Mouse (Mus musculus): ENCODE results near the gene Zfp54. TPM values are rescaled to one million over a fixed set of nuclear protein-coding genes. Genes with fewer than 3 reads are reported as not detected.
A peak's percentile ranks its signal among the peaks of the same experiment; 100 is the strongest.
"Not testable (repeated sequence)": the region's sequence is repeated elsewhere in the genome, so short reads cannot be mapped to it uniquely, and the experiment has no call there.

Gene Zfp54
- 4.6 and 4.9 TPM in 2 replicates for polyA plus RNA-seq (2015; fragmentation: Nextera tagmentation; extraction: Ambion mirVana)

DNA sequence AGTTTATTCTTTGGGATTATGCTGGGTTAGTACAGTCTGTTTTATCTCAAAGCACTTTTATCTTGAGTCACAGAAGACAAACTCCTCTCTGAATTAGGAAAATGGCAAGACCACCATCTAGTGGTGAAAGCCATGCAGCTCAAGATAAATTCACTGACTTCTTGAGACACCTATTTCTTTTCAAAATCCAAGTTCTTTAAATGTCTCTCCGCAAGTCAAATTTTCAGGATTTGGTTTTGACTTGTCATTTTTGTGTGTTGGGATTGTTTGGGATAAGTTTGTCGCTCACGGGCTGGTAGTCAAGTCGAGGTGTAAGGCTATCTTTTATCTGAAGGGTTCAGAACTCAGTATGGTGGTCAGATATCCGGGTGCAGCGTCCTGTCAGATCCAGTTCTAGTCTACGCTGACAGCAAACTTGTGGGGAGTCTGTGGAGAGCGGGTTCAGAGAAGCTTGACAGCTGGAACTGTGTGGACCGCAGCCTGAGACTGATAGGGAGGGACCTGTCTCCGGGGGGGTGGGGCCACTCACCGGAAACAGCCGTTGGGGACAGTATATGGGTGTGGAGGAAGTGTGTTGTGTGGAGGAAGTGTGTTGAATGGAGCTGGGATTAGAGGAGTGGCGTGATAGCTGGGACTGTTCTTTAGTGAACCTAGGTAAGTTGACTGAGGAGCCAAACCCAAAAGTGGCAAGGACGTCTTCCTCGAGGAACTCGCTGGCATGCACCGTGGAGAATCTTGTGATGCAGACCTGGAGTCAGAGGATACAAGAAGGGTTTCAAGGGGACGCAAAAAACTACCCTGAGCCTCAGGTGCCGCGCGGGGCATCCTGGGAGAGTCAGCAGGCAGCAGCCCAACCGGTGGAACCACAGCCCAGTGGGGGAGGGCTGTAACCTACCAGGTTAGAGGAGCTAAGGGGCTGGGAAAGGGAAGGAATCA lies at the start of gene Zfp54:
TSS of gene Zfp54 (plus strand) at position 564 of the 936 bp plus-strand sequence.
- peak; percentile 100 for ATAC-seq
- H3K9ac ChIP-seq (ENCODE audit: low read depth, low read length): peak within 1 kb of the TSS; percentile 48
- H3K27ac ChIP-seq (ENCODE audit: low read depth, low read length): peak within 1 kb of the TSS; percentile 88
- TF ChIP-seq CTCF (IDR thresholded peaks at IDR 0.05; ENCODE audit: low read depth): peak; percentile 89
- no peaks in the 10 kb centered on the region for H3K27me3 ChIP-seq (replicated peaks; ENCODE audit: control insufficient read depth, insufficient read depth, low read length)
- WGBS: under 1% methylated on average over 22 of the region's 22 CpGs
- H3K36me3 ChIP-seq (ENCODE audit: control insufficient read depth, insufficient read depth): no peaks in the 10 kb centered on the region
- peak within 1 kb of the TSS; percentile 85 for H3K4me2 ChIP-seq (replicated peaks; ENCODE audit: low read depth)
- peak within 1 kb of the TSS; percentile 55 for H3K4me3 ChIP-seq (ENCODE audit: low read depth, low read length)
- no peaks in the 10 kb centered on the region for H3K9me3 ChIP-seq (ENCODE audit: control insufficient read depth)
- peaks cover 6% of the 10 kb centered on the region; the same call in 1 of the 2 replicates for H3K4me1 ChIP-seq (replicated peaks; ENCODE audit: control insufficient read depth, insufficient read depth, low read length)

- Histone ChIP-seq H3K9ac (ENCODE audit: low read depth, low read length) (no peak overlapping the region), H3K27me3 (replicated peaks; ENCODE audit: control insufficient read depth, insufficient read depth, low read length) (no peaks in the 10 kb centered on the region), H3K4me2 (replicated peaks; ENCODE audit: low read depth) (no peak overlapping the region), H3K9me3 (ENCODE audit: control insufficient read depth) (no peaks in the 10 kb centered on the region), H3K36me3 (ENCODE audit: control insufficient read depth, insufficient read depth) (no peaks in the 10 kb centered on the region), H3K27ac (ENCODE audit: low read depth, low read length) (no peak overlapping the region), H3K4me1 (replicated peaks; ENCODE audit: control insufficient read depth, insufficient read depth, low read length) (no peaks in the 10 kb centered on the region), H3K4me3 (ENCODE audit: low read depth, low read length) (no peak overlapping the region)
- TF ChIP-seq CTCF (IDR thresholded peaks at IDR 0.05; ENCODE audit: low read depth): no peak
- ATAC-seq: no peak
- WGBS: 77% methylated on average over 1 of the region's 1 CpGs
Observed at GRCm38 (mm10) chr17:21375311-21375710, 47.7 kb upstream of the Zfp54 start.

DNA sequence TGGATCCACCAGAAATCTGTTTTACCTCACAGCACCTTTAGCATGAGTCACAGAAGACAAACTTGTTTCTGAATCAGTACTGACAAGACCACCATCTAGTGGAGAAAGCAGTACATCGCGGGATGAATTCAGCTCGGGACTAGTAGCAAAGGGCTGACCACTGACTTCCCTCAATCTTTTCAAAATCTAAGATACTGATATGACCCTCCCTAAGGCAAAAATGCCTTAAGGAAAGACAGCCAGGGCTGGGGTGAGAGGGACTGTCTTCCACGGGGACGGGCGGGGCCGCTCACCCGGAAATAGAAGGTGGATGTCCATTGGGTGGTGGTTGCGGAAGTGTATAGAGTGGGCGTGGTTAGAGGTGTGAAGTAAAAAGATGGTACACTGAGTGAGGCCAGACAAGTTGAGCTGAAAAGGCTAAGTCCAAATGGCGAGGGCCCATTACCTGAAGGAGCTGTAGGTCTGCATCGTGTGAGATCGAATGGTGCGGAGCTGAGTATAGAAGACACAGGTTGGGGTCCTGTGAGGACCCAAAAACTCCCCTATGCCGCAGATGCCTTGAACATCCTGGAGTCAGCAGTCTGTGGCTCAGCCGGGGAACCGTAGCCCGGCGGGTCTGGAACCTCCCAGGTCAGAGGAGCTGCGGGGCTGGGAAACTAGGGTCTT lies 39.5 kb upstream of the Zfp54 start, which contains the start of gene Zfp677:
TSS of gene Zfp677 (plus strand) at position 358 of the 666 bp plus-strand sequence.
- peak; percentile 100 for ATAC-seq
- peak; percentile 75 for TF ChIP-seq CTCF (IDR thresholded peaks at IDR 0.05; ENCODE audit: low read depth)
- WGBS: 7% methylated on average over 20 of the region's 20 CpGs

DNA sequence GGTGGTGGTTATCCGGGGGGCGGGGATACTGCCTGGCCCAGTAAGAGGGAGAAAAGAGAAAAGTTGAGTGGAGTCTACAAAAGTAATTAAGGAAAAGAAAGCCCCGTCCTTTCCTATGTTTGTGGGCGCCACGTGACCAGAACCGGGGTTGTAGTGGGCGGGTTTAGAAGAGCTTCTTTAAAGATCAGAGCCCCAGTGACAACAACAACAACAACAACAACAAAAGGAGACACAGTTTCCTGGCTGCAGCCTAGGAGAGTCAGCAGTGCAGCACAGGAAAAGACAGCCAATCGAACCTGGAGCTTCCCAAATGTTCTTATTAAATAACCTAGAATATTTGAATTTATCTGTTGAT lies 39.0 kb upstream of the Zfp54 start:
- Histone ChIP-seq H3K4me3 (ENCODE audit: low read depth, low read length) (peak overlapping the region; percentile 52), H3K27ac (ENCODE audit: low read depth, low read length) (no peak overlapping the region), H3K4me2 (replicated peaks; ENCODE audit: low read depth) (peak overlapping the region; percentile 83), H3K36me3 (ENCODE audit: control insufficient read depth, insufficient read depth) (no peaks in the 10 kb centered on the region), H3K9me3 (ENCODE audit: control insufficient read depth) (no peaks in the 10 kb centered on the region), H3K27me3 (replicated peaks; ENCODE audit: control insufficient read depth, insufficient read depth, low read length) (no peaks in the 10 kb centered on the region), H3K4me1 (replicated peaks; ENCODE audit: control insufficient read depth, insufficient read depth, low read length) (no peaks in the 10 kb centered on the region), H3K9ac (ENCODE audit: low read depth, low read length) (peak overlapping the region; percentile 44)
- TF ChIP-seq CTCF (IDR thresholded peaks at IDR 0.05; ENCODE audit: low read depth): no peak
- no peak for ATAC-seq
- 11% methylated on average over 8 of the region's 8 CpGs for WGBS

More for the DNA sequence above, 39.5 kb upstream of the Zfp54 start, which contains the start of gene Zfp677:
- Histone ChIP-seq H3K9me3 (ENCODE audit: control insufficient read depth) (no peaks in the 10 kb centered on the region), H3K4me2 (replicated peaks; ENCODE audit: low read depth) (peak within 1 kb of the TSS; percentile 83), H3K4me3 (ENCODE audit: low read depth, low read length) (peak within 1 kb of the TSS; percentile 52), H3K27me3 (replicated peaks; ENCODE audit: control insufficient read depth, insufficient read depth, low read length) (no peaks in the 10 kb centered on the region), H3K36me3 (ENCODE audit: control insufficient read depth, insufficient read depth) (no peaks in the 10 kb centered on the region), H3K27ac (ENCODE audit: low read depth, low read length) (no peak within 1 kb of the TSS), H3K4me1 (replicated peaks; ENCODE audit: control insufficient read depth, insufficient read depth, low read length) (no peaks in the 10 kb centered on the region), H3K9ac (ENCODE audit: low read depth, low read length) (peak within 1 kb of the TSS; percentile 44)

DNA sequence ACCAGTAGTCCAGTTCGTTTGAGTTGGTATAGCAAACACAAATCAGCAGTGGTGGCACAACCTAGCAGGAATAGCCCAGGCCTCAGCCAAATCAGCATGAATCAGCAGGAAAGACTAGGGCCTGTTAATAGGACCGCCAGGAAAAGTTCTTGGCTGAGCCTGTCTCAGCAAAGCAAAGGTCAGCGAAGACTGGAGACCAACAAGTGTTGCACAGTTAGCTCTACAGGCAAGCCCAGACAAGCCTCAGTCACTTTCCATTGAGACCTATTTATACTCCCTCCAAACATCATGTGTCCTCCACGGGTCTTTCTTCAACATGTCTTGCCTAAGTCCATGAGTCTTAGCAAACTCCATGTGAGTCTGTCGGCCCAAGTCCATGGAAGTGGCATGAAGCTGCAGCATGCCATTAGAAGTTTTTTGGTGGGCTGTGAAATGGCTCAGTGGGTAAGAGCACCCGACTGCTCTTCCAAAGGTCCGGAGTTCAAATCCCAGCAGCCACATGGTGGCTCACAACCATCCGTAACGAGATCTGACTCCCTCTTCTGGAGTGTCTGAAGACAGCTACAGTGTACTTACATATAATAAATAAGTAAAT lies 15.9 kb downstream of the Zfp54 start:
- WGBS: 77% methylated on average over 9 of the region's 9 CpGs
- not testable (repeated sequence) for H3K4me2 ChIP-seq (replicated peaks; ENCODE audit: low read depth); H3K4me3 ChIP-seq (ENCODE audit: low read depth, low read length); ATAC-seq; H3K4me1 ChIP-seq (replicated peaks; ENCODE audit: control insufficient read depth, insufficient read depth, low read length); H3K27me3 ChIP-seq (replicated peaks; ENCODE audit: control insufficient read depth, insufficient read depth, low read length); H3K27ac ChIP-seq (ENCODE audit: low read depth, low read length); H3K36me3 ChIP-seq (ENCODE audit: control insufficient read depth, insufficient read depth); H3K9me3 ChIP-seq (ENCODE audit: control insufficient read depth); H3K9ac ChIP-seq (ENCODE audit: low read depth, low read length)

- no peaks in the 10 kb centered on the region for H3K9me3 ChIP-seq (ENCODE audit: control insufficient read depth)
- H3K27me3 ChIP-seq (replicated peaks; ENCODE audit: control insufficient read depth, insufficient read depth, low read length): no peaks in the 10 kb centered on the region
- peak; percentile 84 for ATAC-seq
- peak; percentile 81 for TF ChIP-seq CTCF (IDR thresholded peaks at IDR 0.05; ENCODE audit: low read depth)
- WGBS: 0% methylated on average over 3 of the region's 3 CpGs
- H3K27ac ChIP-seq (ENCODE audit: low read depth, low read length): peak overlapping the region; percentile 91
- no peaks in the 10 kb centered on the region for H3K4me1 ChIP-seq (replicated peaks; ENCODE audit: control insufficient read depth, insufficient read depth, low read length)
- 0 out of 2 replicates have a peak overlapping the region, but pooled peaks have one; percentile 56 for H3K9ac ChIP-seq (ENCODE audit: low read depth, low read length)
- no peaks in the 10 kb centered on the region for H3K36me3 ChIP-seq (ENCODE audit: control insufficient read depth, insufficient read depth)
- H3K4me3 ChIP-seq (ENCODE audit: low read depth, low read length): peak overlapping the region; percentile 51
- peak overlapping the region; percentile 73 for H3K4me2 ChIP-seq (replicated peaks; ENCODE audit: low read depth)
Observed at GRCm38 (mm10) chr17:21449669-21450068, 26.6 kb downstream of the Zfp54 start.

Data from intestine, postnatal 0 days (tissue).